Mouse (Mus musculus) cerebellum, adult 2 months (tissue): ENCODE measurements at regions not wholly inside any gene's neighbourhood (a gene's known extent, or its start where the extent isn't known, plus 50 kb on each side); places are given as distances from the start of the nearest gene placed in this dataset.

Experiments
- DNase-seq, 2 experiments: peaks; one replicate each; pipeline ENCODE4 v3.0.0; 2021
- H3K27ac ChIP-seq: fragments of 200-500 bp; 2 replicates; pipeline ENCODE4 v1.5.1; 2012; ENCODE audit warnings: low read length, control low read depth, inconsistent platforms; ENCODE audit not compliant: insufficient read depth
- H3K27me3 ChIP-seq: fragments of 200-500 bp; 2 replicates; pipeline ENCODE4 v1.6.1; 2012; ENCODE audit warnings: inconsistent platforms, mild to moderate bottlenecking, low read length, moderate library complexity; ENCODE audit not compliant: control insufficient read depth, insufficient read depth
- H3K4me1 ChIP-seq: fragments of 200-500 bp; 2 replicates; pipeline ENCODE4 v1.6.1; 2011; ENCODE audit warnings: low read length; ENCODE audit not compliant: control insufficient read depth, insufficient read depth
- H3K4me3 ChIP-seq: fragments of 200-500 bp; replicated peaks from 2 replicates; pipeline ENCODE3; 2011; ENCODE audit warnings: mild to moderate bottlenecking, low read depth, low read length, control low read depth; ENCODE audit not compliant: insufficient read depth
- CTCF ChIP-seq: fragments of 200-500 bp; IDR thresholded peaks from 2 replicates; pipeline ENCODE4 v1.5.1; 2011; ENCODE audit warnings: low read depth, mild to moderate bottlenecking, control low read depth, low read length, moderate library complexity, borderline replicate concordance; ENCODE audit not compliant: insufficient read depth
- POLR2A ChIP-seq: fragments of 200-500 bp; IDR thresholded peaks from 2 replicates; pipeline ENCODE4 v1.6.1; 2011; ENCODE audit warnings: low read length, control low read depth, borderline replicate concordance; ENCODE audit not compliant: insufficient read depth
- WGBS: fragments of 180-500 bp; shearing (Covaris S2); methylation state at CpG from one replicate; pipeline ENCODE4 v1.1.7; 2018; 5-methylcytosine and 5-hydroxymethylcytosine counted together

GRCm38 (mm10) chr8:89525041-89525440 is 481.1 kb upstream of the Sall1 start:
- no peak for DNase-seq
- H3K4me3 ChIP-seq: no peak overlapping the region
- H3K27ac ChIP-seq: no peak overlapping the region
- H3K27me3 ChIP-seq: no peaks in the 10 kb centered on the region; the same call in 1 of the 2 replicates
- TF ChIP-seq POLR2A (no peak), CTCF (no peak)
- H3K4me1 ChIP-seq: no peaks in the 10 kb centered on the region
- WGBS: 91% methylated on average over 6 of the region's 6 CpGs

DNA sequence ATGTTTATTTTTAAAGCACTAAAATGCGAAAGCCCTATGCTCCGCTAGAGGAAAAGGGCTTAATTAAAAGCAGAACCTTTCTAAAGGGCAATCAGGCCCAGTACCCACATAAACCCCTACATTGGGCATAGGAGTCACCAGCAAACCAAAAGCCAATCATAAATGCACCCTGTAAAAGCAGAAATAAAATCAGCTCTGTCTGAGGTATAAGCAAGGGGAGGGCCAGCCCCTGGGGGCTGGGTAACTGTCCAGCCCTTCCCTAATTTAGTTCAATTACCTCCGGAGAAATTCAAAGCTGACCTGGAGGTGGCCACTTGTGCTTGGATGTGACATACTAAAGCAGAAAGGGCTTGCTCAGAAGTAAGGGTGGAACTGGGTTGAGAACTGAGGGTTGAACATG is 479.4 kb upstream of the Sall1 start:
- DNase-seq: no peak
- 93% methylated on average over 3 of the region's 3 CpGs for WGBS
- no peak for TF ChIP-seq POLR2A
- no peak for TF ChIP-seq CTCF
- Histone ChIP-seq H3K27me3 (no peaks in the 10 kb centered on the region), H3K27ac (no peak overlapping the region), H3K4me1 (no peaks in the 10 kb centered on the region), H3K4me3 (no peak overlapping the region)

- no peak overlapping the region for H3K4me3 ChIP-seq
- DNase-seq: no peak
- WGBS: 77% methylated on average over 2 of the region's 2 CpGs
- H3K4me1 ChIP-seq: no peaks in the 10 kb centered on the region
- H3K27me3 ChIP-seq: no peaks in the 10 kb centered on the region
- TF ChIP-seq CTCF (no peak), POLR2A (no peak)
- H3K27ac ChIP-seq: no peak overlapping the region
Measured at GRCm38 (mm10) chr8:89516602-89517001, 472.6 kb upstream of the Sall1 start.

DNA sequence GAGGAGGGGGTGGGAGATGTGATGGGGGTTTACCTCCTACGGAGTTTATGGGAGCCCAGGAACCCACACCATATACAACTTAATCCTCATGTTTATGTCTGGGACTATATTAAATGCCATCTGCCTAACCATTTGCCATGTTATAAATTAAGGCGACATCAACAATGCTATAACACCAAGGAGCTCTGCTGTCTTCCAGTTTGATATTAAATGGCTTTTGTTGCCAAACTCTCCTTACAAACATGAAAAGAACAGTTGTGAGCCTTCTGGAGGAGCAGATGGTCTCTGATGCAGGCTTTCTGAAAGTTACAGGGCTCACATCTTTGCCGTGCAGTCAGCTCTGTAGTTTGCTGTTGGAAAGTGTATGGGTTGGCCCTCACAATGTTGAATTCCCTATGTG is 470.3 kb upstream of the Sall1 start:
- DNase-seq: no peak
- H3K27me3 ChIP-seq: no peaks in the 10 kb centered on the region
- H3K4me3 ChIP-seq: no peak overlapping the region
- TF ChIP-seq CTCF (no peak), POLR2A (no peak)
- H3K4me1 ChIP-seq: no peaks in the 10 kb centered on the region
- 43% methylated on average over 3 of the region's 3 CpGs for WGBS
- no peak overlapping the region for H3K27ac ChIP-seq

DNA sequence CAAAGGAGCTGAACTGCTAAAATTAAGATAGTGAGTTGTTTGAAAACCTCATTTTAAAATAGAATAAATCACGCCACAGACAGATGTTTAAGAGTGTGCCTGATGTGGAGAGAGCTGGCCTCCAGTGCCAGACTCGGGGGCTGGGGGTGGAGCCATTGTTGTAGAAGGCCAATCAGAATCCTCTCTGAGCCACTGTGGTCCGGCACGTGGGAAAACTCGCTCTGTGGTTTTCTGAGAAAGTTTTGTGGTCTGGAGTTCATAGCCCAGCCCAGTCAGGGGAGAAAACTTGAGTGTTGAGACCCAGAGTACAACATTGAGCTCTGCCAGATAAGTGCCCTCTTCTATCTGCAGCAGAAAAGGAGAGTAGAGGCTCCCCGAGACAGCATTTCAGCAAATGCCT is 463.7 kb upstream of the Sall1 start:
- Histone ChIP-seq H3K27ac (no peak overlapping the region), H3K4me1 (no peaks in the 10 kb centered on the region), H3K27me3 (no peaks in the 10 kb centered on the region), H3K4me3 (no peak overlapping the region)
- WGBS: 63% methylated on average over 6 of the region's 6 CpGs
- no peak for DNase-seq
- TF ChIP-seq POLR2A (no peak), CTCF (no peak)

- WGBS: 61% methylated on average over 4 of the region's 4 CpGs
- Histone ChIP-seq H3K4me3 (no peak overlapping the region), H3K27ac (no peak overlapping the region), H3K27me3 (no peaks in the 10 kb centered on the region), H3K4me1 (no peaks in the 10 kb centered on the region)
- no peak for TF ChIP-seq CTCF
- no peak for TF ChIP-seq POLR2A
- no peak for DNase-seq
Measured at GRCm38 (mm10) chr8:89503545-89504234, 459.7 kb upstream of the Sall1 start.

GRCm38 (mm10) chr8:89503030-89503429 is 459.1 kb upstream of the Sall1 start:
- no peak overlapping the region for H3K4me3 ChIP-seq
- DNase-seq: no peak
- H3K4me1 ChIP-seq: no peaks in the 10 kb centered on the region
- no peak overlapping the region for H3K27ac ChIP-seq
- H3K27me3 ChIP-seq: no peaks in the 10 kb centered on the region
- TF ChIP-seq POLR2A: no peak
- no peak for TF ChIP-seq CTCF
- 95% methylated on average over 6 of the region's 6 CpGs for whole genome bisulfite sequencing

- Histone ChIP-seq H3K27ac (no peak overlapping the region), H3K4me1 (no peaks in the 10 kb centered on the region), H3K27me3 (no peaks in the 10 kb centered on the region), H3K4me3 (no peak overlapping the region)
- no peak for DNase-seq
- WGBS: 89% methylated on average over 6 of the region's 6 CpGs
- TF ChIP-seq POLR2A: no peak
- no peak for TF ChIP-seq CTCF
Measured at GRCm38 (mm10) chr8:89501756-89502155, 457.8 kb upstream of the Sall1 start.
